Mouse (Mus musculus): Measurements from ENCODE around the gene Irgq.

DNA sequence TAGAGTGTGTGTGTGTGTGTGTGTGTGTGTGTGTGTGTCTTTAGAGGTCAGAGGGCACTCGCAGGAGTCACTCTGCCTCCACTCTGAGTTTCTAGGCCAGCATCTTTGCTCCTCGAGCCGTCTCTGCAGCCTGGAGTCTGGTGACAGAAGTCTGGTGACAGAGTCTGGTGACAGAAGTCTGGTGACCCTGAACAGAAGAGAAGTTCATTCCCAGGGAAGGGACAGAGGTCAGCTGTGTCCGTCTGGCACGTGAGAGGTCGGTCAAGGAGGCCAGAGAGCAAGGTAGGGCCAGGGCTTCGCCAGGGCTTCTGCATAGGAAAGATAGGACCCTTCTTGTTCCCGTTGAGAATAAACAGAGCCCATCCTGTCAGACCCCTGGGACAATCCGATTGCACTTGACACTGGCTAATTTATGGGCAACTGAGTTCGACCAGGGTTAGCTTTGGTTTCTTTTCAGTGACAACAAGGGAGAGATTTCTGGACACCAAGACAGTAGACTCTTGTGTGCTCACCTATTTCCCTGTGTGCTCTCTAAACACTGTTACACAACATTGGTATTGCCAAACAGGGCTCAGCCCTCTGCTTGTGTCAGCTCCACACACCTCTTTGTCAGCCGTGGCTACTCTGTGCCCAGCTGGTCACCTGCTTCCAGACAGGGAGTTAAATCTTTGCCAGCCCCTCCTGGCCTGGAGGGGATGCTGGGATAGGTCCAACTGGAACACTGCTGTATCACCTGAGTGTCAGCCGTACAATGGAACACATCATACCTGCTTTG is 21.7 kb downstream of the Irgq start:
- TF ChIP-seq CTCF (IDR thresholded peaks at IDR 0.05; ENCODE audit: borderline replicate concordance, insufficient read depth, low read length) = no peak
- no peak for TF ChIP-seq POLR2A (IDR thresholded peaks at IDR 0.05; ENCODE audit: low read depth, low read length)
